Mouse (Mus musculus) c-Kit-positive CD71-positive TER-119-positive erythroid progenitor cells, embryonic 14.5 days (primary cell): ENCODE results near the gene Prdm16.

ENCODE experiments used
- DNase-seq: peaks from one replicate; pipeline ENCODE4 v3.0.0-alpha.2; 2013; ENCODE audit warnings: low spot score

Gene Prdm16

DNA sequence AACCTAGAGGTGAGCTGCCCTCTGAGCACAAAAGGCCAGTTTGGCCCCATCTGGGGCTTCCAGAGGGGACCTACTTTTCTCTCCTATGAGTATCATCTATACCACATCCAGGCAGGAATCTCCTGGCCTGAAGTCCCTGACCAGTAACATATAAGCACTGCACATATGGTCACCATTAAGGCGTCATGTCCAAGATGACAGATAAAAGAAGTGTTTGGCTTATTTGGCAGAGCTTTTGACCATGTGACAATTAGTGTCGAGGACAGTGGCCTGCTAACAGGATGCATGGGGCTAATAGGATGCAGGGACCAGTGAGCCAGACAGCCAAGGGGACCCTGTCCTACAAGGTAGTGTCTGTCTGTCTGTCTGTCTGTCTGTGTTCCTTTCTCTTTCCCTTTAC, 250.8 kb downstream of the Prdm16 start:
- no peak for DNase-seq

DNA sequence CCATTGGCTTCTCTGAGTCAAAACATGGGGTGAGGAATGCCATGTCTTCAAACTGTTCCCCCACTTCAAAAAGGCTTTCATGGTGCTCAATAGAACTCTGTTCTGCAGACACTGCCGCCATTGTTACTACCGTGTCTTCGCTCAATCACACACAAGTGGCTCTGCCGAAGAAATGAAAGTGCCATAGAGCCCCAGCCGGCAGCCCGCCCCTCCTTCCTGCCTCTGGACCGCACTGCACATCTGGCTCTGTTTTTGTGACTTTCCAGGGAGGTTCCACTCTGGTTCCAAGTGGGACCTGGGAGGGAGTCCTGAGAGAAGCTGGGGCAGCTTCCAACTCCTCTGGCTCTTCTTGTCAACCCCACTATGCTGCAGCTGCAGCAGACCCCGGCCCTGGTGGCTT, 251.5 kb downstream of the Prdm16 start:
- no peak for DNase-seq

DNA sequence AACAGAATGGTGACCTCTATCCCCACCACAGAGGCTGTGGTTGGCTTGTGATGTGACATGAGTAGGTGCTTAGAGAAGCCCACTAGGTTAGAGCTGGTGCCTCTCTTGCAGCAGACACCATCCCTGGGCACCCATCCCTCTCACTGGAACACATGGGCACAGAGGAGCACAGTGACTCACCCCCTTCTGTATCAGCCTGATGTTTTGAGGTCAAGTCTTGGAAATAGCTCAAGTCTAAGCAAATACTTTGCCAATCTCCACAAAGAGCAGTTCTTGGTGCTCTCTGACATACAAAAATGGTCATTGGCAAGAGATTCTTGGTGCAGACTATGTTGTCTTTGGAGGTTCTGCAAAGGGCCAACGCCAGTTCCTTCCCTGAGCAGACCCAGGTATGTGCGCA, 257.8 kb downstream of the Prdm16 start:
- DNase-seq = no peak

DNA sequence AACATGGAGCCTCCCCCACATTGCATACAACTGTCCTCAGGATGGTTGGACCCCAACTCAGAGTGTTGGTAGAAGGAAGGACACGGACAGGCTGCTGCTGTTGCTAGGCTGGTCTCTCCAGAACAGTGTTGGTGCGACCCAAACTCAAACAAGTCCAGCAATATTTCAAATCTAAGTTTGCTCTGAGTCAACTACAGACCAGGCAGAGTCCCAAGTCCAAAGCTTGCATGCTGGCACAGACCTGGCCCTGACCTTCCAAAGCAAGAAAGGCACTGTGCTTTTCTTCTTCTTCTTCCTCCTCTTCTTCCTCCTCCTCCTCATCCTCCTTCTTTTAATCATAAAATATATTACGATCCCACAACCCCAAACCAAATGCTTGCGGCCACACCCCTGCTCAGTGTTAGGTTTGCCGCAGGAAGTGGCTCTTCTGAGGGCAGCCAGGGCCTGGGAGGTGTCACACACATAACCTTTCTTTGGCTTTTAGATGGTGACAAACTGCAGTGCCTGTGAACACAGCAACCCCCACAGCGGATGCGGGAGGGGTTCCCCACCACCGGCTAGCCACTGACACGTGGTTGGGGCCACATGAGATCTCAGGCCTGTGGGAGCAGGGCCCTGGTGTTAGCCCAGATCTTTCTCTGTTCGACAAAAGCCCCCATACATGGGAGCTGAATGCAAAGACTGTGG, 260.6 kb downstream of the Prdm16 start:
- DNase-seq = no peak

DNA sequence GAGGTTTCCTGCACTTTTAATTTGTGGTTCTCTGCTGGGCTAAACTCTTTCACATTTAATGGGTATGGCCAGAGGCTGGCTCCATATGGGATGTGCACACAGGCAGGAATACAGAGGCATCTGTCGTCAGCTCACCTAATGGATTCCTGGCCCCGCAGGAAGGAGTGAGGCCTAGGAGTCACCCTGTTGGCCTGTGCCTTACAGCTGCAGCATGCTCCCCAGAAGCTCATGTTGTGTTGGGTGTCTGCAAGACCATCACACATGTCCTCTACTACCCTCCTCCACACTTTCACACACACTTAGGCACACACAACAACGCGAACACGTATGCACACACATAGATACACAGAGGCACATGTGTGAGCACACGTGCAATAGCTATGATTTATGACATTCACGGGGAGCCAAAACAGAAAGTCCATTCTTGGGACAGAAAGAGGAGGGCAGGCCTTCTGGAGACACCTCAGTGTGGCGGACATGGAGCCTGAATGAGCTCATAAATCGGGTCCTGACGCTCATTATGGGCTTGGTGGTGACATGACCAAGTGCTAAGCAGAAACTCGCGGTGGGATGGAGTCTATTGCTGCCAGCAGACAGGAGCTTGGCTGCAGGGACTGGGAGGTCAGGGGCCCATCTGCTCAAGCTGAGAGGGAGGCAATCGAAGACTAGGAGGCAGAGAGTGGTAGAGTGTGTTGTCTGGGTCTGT, 265.0 kb downstream of the Prdm16 start:
- no peak for DNase-seq

DNA sequence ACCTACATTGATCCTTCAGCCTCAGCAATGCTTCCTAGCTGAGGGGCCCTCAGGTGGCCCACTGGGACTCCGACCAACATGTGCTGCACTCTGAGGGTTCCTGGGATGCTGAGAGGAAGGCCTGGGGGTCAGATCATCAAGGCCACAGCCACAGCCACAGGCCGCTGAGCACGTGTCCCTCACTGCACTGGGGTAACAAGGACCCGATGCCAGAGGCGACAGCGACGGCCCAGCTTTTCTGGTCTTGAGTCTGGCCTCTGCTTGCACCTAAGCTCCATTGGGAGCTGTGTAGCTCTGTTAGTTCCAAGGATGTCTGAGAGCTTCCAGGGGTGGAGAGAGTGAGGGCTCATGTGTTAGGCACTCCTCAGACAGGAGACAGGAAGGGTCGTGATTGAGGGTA, 265.8 kb downstream of the Prdm16 start:
- no peak for DNase-seq

DNA sequence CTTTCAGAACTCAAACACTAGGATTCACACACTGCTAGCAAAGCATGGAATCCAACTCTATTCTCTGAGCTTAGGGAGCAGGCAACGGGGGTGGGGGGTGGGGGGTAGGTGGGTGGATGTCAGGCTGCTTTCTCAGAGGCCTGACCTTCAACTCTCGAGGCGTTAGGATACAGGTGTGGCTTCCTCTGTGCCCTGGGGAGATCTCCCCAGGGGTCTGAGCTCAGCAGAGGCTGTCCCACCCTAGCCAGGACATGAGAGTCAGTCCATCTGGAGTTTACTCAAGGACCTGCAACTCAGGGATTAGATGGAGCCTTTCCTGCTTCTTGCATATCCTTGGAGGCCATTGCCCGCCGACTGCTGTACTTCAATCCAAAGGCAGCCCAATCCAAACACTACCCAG, 267.6 kb downstream of the Prdm16 start:
- DNase-seq = no peak

DNA sequence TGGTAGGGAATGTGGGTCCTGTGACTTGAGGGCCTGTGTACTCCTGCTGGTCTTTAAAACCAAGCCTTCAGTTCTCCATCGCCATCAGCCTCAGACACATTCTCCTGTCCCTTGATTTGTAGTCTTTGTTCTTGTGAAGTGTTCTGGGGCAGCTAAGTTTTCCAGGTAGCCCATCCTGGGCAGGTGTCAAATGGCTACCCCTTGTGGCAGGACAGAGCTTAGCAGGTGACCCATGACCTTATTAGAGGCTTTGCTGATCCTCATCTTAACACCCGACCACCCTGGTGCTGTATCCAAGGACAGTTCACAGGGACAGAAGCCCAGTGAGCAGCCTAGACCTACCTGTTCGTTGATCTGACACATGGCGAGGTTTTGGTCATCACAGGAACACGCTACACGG, 269.8 kb downstream of the Prdm16 start:
- no peak for DNase-seq

DNA sequence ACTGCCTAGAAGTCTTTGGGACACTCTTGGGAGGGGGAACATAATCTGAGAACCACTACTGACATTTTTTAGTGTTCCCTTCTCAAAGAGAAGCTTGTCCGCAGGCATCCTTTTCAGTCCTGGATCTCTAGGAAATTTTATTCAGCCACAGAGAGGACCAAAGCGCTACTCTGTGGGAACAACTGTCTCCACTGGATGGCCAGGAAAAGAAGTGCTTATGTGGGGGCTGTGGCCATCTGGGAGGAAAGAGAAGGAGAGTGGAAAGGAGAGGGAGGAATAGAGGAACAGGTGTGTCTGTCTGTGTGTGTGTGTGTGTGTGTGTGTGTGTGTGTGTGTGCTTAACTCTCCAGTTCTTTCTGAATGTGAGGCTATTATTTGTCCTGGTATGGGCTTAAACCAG, 271.9 kb downstream of the Prdm16 start:
- DNase-seq = no peak

DNA sequence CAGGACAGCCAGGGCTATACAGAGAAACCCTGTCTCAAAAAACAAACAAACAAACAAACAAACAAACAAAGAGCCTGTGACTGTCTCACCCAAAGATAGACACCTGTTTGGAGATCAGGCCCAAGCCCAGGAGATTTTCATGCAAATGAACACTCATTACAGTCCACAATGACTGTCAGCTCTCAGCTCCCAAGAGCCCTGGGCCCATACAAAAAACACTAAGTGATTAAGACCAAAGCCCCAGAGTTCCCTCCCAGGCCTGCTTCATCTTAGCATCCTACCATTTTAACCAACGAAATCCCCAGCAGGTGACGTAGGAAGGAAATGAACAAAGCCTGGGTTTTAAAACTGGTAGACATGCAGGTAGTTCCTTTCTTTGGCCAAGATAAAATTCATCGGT, 275.8 kb downstream of the Prdm16 start:
- no peak for DNase-seq

DNA sequence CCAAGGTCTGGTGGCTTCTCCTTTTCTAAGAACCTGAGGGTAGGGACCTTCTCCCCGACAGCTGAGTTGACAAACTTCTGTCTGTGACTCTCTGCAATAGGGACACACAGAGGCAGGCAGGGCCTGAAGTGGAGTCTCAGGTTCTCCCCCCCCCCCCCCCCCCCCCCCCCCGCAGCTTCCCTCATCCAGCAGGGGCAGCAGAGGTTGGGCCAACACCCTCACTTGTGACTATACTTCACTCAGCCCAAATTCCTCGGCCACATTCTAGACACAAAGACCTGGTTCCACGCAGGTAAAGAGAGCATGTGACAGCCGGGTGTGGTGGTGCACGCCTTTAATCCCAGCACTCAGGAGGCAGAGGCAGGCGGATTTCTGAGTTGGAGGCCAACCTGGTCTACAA, 276.2 kb downstream of the Prdm16 start:
- no peak for DNase-seq

DNA sequence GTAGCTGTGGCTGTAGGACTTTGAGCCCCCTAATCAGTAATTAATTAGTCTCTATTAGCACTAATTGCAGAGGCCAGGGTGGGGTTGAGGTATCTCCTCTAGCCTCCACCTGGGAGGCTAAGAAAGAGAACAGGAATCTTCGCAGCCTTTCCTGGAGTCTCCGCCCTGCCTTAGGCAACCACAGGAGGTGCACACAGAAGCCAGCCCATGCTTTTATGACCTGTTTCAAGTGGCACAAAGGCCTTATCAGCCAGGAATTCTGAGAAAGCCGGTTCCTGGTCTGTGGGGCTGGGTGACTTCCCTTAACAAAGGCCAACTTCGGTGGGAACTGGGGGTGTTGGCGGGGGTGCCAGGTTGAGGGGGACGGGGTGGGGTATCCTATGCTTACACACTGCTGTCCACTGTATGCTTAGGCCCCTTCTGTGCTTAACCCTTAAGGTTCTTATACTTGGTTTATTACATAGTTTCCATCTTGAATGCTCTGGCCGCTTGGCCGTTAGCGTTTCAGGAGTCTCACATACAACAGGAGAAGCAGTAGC, 276.8 kb downstream of the Prdm16 start:
- DNase-seq = no peak

DNA sequence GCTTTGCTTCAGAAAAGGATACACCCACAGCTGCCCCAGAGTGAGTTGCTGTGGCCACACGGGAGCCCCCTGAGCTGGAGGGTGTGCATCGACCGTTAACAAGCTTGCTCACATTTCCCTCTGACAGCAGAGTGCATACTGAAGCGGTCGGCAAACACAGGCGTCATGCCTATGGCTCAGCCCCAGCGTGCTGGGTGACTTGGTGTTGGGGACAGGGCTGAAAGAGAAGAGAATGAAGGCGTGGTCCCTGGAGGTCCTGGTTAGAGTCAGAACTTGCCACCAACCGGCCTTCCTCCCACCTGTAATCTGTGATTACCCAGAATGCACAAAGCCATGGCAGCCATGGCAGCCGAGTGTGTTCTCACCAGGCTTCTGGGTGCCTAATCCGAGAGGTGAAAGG, 277.9 kb downstream of the Prdm16 start:
- DNase-seq = no peak

DNA sequence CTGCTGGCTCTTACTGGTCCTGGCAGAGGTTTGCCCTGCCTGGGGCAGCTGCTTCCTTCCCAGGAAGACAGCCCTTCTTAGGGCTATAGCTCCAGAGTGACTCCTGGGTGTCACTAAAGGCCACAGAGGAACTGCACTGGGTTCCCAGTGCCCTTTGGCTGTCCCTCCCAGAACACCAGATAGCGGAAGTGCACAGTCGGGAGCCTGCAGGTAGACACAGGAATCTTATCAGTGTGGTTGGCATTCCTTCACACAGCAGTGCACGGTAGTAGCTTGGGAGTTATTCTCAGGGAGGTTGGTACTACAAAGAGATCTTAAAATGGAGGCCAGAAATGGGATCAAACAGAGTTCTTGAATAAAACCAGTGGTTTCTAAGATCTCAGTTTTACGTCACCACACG, 278.3 kb downstream of the Prdm16 start:
- no peak for DNase-seq

DNA sequence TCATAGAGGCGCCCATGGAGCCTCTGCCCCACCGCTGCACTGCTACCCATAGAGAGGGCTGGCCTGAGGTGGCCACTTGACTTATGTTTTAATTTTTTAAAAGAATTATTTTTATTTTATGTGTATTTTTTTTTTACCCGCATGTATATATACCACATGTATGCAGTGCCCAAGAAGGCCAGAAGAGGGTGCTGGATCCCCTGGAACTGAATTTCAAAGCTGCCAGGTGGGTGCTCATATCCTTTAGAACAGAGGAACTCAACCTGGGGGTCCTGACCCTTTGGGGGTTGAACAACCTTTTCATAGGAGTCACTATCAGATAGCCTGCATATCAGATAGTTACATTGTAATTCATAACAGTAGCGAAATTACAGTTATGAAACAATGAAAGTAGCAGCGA, 281.3 kb downstream of the Prdm16 start:
- no peak for DNase-seq

DNA sequence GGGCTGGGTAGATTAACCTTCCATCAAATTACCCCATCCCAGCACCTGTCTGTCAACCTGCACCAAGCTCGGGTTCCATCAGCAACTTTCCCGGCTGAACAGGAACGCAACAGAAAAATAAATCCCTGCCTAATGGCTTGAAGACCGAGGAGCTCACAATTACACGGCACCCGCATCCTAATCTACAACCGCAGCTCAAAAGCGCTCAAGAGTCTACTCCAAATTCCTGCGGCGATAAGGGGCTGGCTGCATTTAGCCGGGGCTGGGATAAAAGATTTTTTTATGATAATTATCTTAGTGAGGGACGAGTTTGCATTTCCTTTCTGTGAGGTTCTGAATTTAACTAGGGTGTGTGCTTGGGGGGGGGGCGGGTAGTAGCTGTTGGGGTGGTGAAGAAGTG, 284.4 kb downstream of the Prdm16 start:
- DNase-seq = no peak

DNA sequence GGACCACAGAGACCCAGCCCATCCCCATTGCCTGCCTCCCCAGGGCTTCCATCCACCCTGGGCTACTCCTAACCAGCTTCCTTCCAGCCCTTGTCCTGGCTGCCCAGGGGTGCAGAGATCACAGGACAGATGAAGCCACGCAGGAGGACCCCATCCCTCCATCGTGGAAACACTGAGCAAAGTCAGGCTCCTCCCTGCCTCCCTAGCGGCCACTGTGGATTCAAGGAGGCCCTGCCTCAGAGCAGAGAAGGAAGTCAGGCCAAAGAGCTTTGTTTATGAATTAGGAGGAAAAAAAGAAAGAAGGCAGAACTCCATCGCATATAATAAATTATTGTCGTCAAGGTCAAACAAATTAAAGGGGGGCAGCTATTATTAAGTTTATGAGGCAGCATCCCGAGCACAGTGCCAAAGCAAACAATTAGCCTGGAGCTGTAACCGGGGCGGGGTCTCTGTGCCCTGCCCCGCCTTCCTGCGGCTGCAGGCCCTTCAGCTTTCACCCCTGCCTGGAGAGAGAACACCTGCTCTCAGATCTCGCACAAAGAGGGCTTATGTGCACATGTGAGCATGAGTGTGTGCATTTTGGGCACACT, 288.4 kb downstream of the Prdm16 start:
- DNase-seq = no peak

DNA sequence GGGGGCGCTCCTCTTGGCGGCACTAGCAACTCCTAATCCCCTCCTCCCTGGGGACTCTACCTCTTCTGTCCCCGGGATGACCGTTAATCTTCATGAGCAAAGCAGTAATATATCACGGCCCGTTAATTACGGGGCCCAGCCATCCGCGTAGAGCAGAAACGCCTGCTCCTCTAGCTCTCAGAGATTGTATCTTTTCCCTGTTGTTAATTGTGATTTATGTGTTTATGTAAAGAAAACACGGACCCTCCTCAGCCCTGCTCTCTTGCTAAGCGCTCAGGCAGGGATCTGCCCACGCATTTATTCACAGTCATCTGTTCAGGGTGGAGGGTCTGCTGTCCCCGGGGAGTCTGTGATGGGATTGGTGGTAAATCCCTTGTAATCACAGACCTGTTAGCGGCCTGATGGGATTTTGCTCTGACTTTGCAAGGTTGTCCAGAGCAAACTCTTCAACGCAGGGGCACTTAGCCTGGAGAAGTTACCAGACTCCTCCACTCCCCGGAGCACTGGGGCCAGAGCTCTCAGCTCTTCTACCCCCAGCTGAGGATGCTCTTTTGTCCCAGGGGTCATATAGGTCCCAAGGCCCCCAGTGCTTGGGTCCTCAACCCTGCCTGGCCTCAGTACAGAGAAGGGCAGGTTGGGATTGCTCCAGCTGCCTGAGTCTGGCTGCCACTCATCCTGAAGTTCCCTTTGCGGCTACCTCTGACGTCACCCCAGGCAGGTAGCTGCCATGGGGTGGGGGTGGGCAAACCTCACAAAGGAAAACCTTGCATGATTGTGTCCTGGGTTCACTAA, 289.7 kb downstream of the Prdm16 start:
- DNase-seq = no peak

DNA sequence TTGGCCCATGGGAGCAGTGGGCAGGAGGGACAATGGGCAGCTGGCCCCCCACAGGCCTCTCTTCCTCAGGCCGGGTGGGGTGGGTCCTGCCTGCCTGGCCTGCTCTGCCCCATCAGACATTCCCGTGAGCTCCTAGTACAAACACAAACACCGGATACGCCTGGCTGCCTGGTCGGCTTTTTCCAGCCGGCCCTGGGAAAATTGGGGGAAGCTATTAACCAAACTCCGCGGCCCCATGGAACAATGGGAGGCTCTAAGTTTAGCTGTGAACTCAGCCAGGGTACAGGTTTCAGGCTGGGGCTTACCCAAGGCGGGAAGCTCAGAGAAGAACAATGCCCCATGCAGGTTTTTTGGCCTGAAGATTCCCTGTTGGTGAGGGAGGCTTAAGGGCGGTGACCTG, 300.0 kb downstream of the Prdm16 start:
- DNase-seq = no peak

DNA sequence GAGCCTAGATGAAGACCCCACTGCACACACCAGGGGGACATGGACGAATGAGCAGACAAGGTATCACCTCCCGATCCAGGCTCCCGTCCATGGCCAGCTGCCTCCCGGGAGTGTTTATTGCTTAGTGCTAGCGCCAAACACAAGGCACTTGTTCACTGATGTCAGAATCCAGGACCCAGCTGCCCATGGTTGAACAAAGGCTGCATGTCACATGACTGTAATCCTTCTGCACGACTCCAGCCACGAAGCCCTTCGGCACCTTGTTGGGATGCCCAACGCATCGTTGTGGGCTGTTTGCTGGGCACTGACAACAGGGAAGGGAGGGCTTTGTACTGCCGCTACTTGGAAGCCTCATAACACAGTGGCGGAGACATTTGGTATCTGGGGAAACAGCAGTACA, 300.9 kb downstream of the Prdm16 start, which contains the start of gene B230104I21Rik:
B230104I21Rik (plus strand) TSS at position 367 of the 400 bp plus-strand sequence.
- no peak for DNase-seq

DNA sequence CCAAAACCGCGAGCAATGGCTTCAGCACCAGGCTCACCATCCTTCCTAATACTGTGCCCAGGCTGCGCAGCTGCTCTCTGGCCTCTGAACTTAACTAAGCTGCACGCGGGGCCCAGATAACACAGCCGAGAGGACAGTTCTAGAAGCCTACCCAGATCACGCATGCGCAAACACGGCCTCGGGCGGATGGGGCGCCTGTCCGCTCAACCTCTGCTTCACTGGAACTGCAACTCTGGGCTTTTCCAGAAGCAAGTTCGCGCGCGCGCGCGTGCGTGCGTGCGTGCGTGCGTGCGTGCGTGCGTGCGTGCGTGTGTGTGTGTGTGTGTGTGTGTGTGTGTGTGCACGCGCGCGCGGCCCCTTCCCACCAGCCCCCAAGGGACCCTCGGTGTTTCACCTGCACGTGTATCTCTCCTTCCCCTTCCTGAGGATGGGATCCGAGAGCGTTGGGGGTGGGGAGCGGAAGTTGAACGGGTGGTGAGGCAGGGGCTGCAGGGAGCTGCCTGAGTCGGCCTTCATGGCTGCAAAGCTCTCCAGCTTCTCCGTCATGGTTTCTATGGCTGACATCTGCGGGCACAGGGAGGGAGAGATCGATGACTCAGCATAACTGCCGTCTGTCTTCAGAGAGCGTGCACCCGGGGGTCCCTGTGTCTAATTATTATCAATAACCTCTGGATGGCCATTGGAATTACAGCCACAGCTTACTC, 301.8 kb downstream of the Prdm16 start:
- DNase-seq = peak; percentile 5

DNA sequence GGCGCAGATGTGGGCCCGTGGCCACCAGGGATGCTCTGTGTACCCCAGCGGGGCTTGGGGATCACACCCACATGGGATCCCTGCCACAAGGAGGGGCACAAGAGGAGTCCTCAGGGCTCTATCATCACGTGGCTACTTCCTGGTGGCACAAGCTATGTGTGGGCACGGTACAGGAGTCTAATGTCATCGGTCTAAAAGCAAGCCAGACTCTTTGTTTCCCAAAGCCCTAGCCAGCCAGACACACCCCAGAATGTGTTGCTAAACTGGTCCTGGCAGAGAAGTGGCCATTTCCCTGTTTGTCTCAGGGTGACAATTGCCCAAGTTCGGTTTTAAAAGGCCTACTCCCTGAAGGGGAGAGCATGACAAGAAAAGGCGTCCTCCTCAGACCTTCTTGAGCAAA, 303.4 kb downstream of the Prdm16 start:
- no peak for DNase-seq
